Mouse (Mus musculus): Measurements from ENCODE around the gene Mthfr.

GRCm38 (mm10) chr4:148035440-148035839 is 3.4 kb upstream of the Mthfr start:
- TF ChIP-seq ELF1 (IDR thresholded peaks at IDR 0.05; ENCODE audit: low read depth, low read length) (no peak), CTCF (conservative IDR thresholded peaks at IDR 0.05 in 1 of 2, IDR thresholded peaks at IDR 0.05 in 1 of 2; ENCODE audit: low read depth in 2 of 2, low read length in 2 of 2) (no peak), ZC3H11A (IDR thresholded peaks at IDR 0.05; ENCODE audit: low read depth, low read length) (no peak)

All from CH12.LX (cell line).